Mouse (Mus musculus) ES-E14 (cell line): ENCODE data around the gene Trp53inp2.

ENCODE experiments used
- CHD2 ChIP-seq: IDR thresholded peaks from 2 replicates; pipeline ENCODE4 v1.6.1; 2014; ENCODE audit warnings: mild to moderate bottlenecking, low read depth, low read length, inconsistent platforms
- HCFC1 ChIP-seq: IDR thresholded peaks from 2 replicates; pipeline ENCODE4 v1.6.1; 2012; ENCODE audit warnings: low read length, inconsistent platforms, borderline replicate concordance; ENCODE audit not compliant: insufficient read depth
- ZC3H11A ChIP-seq: IDR thresholded peaks from 2 replicates; pipeline ENCODE4 v1.6.1; 2012; ENCODE audit warnings: low read depth, mild to moderate bottlenecking, inconsistent platforms, low read length, borderline replicate concordance

- TF ChIP-seq CHD2 = no peak
- no peak for TF ChIP-seq ZC3H11A
- no peak for TF ChIP-seq HCFC1
These were observed 44.6 kb upstream of the Trp53inp2 start for GRCm38 (mm10) chr2:155336254-155336653.
